Mouse (Mus musculus) telencephalon, adult 2 months (tissue): ENCODE data around the gene Slc8a1.
A peak's percentile ranks its signal among the peaks of the same experiment; 100 is the strongest.

Experiments
- DNase-seq: peaks from one replicate; pipeline ENCODE4 v3.0.0-alpha.2; 2011; ENCODE audit warnings: low read depth, low spot score

Slc8a1 gene

DNA sequence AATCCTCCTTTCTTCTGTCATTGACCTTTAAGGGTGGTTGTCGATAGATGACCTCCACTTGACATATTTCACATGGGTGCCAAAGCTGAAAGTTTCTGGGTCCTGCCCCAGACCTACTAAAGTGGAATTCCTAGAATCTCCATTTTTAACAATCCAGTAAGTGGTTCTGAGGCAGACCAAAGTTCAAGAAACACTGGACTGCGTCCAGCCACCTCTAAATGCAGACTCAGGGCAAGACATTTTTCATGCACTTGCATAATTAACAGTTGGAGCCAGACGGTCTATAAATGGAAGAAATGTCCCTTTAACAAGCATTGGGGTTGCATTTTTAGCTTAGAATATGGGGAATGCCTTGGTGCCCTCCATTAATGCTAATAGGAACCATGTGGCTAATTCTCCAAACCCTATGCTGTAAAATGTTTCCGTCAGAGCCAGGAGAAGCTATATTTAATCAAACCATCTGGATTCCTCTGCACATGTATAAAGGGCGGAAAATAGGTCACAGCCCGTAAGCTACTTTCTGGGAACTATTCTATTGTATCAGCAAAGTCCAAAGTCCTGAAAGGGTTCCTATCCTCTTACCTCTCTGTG is 224.7 kb downstream of the Slc8a1 start:
- DNase-seq: no peak

DNA sequence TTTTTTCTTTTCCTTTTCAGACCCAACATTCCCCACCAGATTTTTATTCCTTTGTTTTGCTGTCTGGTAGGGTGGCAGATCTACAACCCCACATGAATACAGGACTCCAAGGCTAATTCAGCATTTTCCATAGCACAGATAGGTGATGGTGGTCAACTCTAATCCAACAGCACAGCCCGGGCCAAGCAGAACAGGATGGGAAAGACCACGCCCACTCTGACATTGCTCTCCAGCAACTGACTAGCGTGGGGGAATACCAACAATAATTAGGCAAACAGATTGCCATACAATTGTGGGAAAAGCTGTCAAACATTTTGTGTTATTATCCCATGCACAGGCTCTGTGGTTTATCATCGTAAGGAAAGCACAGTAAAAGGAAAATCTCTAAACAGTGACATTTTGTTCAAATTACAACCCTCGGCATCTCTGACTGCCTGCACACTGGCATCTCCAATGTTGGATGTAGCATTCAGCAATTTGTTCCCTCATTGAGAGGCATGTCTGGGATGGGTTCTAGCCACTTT is 233.0 kb downstream of the Slc8a1 start:
- no peak for DNase-seq

DNA sequence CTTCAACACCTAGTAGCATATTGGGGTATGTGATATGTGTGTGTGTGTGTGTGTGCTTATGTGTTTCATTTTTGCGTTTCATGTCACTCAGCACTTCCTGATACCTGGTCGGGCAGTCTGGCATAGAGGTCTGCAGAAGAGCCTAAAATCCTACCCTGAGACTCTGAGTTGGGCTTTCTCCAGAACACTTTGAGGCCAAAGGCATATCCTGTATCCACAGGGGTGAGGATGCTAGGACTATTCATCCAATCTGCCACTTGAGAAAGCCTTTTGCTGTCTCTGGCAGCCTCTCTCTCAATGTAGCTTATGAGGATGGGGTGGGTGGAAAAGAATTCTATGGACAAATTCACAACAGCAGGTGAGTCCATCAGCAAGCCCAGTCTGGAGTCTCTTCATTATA is 234.1 kb downstream of the Slc8a1 start:
- DNase-seq: no peak

DNA sequence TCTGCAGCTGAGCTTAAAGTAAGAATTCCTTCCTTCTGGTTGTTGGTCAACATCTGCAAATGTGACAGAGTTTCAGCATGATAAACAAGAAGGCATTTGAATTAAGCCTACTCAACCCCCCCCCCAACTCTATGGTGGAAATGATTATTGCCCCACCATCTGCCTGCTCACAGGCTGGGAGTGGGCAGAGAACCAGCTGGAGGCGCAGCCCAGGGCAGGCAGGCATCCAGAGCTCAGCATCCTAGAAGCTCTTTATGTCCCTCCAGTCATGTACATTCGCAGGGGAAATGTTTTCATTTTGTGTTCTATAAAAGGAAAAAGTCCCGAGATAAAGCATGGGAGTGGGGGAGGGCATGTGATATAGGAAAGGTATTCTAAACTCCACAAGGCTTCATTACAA is 235.4 kb downstream of the Slc8a1 start:
- DNase-seq: peak; percentile 65

DNA sequence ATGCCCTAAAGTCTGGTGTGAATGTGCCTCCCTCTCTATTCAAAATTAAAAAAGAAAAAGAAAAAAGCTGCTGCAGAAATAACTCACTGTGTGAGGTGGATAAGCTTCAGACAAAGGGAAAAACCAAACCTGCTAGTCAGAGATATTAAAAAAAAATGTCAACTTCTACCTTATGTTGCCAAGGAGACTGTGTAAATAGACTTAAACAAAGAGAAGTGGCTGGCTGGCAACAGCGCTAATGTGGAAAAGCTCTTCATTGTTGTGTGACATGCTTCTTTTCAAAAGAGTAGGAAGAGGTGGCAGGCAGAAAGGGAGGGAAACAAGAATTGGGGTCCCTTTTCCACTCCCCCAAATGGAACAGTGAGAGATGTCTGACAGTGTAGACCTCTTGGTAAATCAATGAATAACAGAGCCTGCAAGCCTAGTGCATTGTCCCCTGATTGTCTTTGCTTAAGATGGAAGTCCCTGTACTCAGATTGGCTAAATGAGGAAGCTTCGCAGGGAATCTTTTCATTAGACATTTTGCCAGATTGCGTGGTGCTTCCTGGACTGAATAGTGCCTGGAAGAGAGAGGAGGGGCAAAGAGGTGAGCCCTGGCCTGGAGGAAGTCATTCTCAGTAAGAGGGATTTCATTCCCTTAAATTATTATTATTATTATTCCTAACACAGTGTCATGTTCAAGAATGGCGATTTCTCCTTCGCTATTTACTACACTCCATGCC is 237.3 kb downstream of the Slc8a1 start:
- DNase-seq: no peak

DNA sequence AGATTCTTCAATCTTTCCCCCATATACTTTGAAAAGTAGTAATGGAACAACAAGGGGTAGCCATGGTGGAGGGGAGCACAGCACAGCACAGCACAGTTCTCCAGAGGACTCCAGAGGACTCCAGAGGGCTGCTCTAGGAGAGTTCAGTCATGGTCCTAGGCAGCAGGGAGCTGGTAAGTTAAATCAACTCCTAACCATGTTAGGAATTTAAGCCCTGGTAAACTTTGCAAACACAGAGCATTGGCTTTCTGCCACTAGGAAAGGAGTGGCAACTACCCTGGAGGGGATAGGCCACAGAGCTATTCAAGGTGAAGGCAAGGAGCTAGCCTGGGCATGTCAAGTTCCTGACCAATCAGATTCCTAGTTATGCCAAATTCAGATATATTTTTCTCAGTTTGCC is 240.3 kb downstream of the Slc8a1 start:
- DNase-seq: no peak

DNA sequence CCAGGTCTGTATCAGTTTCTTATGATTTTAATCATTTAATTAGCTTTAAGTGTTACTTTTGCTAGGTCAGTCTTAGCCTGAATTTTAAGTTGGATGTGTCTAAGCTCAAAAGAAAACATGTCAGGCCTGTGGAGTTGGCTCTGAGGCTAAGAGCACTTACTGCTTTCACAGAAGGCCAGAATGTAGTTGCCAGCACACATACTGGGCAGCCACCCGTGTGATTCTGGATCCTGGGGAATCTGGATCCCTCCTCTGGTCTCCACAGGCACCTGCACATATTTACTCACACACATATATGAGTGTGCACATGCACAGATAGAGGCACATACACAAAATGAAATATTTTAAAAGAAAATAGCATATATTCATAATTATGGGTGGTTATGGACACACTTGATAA is 241.6 kb downstream of the Slc8a1 start:
- DNase-seq: no peak

DNA sequence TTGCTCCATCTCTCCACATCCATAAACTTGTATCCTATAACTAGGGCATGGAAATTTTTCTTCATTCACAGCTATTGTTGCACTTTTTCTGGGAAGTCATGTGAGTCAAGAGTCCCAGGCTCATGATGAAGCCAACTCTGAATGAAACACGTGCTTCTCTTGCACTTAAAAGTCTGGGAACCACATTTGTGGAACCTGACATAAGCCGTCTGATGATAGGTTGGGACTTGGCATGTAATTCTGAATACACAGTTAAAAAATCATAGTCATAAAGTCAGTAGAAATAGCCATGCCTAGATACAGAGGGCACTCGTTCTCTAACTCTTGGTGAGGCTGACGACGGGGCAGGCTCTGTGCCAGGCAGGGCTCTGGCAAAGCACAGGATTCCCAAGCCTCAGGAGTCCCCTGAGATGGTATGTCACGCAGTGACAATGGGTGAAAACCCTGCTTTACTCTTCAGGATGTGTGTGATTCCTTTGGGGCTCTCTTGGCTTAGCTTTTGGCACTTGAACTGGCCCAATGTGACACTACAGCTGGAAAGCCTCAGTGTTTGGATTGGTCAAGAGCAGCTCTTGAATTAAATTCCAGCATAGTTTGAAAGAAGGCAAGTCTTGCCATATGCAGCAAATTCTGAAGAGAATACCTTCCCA is 245.8 kb downstream of the Slc8a1 start:
- no peak for DNase-seq

DNA sequence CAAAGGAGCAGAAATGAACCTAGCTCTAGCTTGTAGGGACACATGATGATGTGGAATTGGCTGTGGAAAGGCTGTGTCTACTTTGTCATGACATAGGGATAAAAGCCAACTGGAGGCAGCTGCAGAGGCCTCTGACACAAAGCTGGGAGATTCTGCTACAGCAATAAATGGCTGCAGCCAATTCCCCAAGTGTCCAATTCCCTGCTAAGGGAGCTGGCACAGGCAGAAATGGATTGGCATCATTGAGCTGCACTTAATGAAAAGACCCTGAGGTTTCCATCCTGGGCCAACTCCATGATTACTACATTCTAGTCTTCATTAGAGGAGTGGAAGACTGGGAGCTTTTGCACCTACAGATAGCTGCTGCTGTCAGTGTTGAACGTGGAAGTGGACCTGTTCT is 251.8 kb downstream of the Slc8a1 start:
- DNase-seq: no peak

DNA sequence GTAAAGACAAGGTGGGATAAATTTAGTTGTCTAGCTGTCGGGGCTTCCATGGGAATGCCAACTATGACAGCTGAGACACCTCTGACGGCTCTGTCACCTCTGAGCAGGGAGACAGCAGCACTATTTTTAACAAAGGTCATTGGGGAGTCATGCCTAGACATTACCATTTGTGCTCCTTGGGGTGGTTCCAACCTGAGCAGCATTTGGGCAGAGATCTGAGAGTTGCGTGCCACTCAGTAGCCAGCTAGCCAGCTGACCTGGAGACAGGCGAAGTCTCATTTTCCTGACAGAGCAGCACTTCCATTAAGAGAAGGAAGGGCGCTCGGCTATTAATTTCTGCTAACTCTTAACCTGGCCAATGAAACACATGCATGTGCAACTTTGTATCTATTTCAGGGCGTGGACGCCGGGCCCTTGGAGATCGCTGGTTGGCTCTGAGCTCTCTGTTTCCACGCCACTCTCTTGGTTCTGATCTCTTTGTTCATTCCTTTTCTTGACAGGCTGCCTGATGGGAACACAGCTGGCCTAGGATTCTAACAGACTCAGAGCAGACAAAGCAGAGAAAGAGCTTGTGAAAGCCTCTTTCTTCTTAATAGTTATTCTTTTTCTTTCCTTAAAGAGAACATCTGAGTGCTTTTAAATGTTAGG is 256.2 kb downstream of the Slc8a1 start:
- DNase-seq: no peak

DNA sequence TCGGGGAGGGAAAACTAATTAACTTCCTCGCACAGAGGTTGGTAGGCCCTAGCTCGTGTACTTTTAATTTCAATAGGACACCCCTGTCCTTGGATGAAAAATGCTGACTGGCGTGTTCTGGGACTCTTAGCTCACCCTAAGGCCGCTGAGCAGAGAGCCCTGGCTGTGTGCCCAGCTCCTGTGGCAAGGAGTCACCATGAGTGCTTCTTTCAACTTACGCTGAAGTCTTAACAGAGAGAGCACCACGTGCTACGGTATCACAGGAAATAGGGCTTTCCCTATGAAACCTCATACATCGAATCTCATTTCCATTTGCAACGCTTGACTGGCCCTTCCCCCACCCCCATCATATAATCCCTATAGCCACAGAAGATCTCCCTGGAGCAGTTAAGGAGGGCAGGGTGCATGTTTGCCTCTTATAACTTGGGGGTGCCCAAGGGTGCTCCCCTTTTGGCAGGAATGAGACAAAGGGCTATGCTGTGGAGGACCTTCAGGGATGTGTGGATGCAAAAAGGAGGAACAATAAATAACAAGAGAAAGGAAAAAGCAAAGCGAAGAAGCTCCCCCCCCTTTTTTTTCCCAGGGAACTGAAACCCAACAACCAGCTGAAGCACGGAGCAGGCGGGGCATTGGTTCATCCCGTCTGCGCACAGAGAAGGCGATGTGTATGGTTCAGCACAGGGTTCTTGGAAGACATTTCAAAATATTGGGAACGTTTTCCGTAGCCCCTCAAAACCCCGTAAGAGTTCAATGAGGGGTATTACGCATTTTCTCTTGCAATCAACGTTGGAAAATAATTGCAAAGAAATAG is 257.6 kb downstream of the Slc8a1 start:
- DNase-seq: no peak

DNA sequence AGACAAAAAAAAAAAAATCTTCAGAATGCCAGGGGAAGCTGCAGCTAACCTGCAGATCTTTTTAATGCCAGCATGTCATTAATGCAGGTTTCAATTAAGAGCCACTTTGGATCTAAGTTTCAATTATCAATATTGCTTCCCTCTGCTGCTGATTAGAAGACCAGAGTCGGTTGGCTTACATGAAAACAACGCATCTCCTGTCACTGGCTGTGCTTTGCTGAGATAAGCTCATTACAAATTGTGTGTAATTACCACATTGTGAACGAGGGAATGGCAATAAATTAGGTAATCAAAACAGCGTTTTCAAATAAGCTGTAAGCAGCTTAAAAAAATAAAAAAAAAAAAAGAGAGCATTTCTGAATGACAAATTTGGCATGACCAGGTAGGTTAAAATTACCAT is 258.4 kb downstream of the Slc8a1 start:
- no peak for DNase-seq

DNA sequence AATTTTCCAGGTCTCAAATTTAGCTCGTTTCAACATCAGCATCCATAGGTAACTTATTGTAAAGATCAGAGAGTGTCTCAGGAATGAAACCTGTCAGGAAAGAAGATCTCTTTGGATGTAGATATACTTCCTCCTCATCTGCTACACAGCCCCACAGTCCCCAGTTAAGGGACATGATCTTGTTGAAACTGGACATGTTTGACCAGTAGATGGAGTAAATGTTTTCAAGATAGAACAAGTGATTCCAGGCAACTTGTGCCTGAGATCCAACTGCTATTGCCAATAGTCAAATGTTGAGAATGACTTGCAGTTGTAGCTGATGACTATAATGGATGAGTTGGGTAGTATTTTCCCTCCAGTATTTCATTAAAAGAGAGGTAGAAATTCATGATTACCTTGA is 260.8 kb downstream of the Slc8a1 start:
- DNase-seq: no peak

DNA sequence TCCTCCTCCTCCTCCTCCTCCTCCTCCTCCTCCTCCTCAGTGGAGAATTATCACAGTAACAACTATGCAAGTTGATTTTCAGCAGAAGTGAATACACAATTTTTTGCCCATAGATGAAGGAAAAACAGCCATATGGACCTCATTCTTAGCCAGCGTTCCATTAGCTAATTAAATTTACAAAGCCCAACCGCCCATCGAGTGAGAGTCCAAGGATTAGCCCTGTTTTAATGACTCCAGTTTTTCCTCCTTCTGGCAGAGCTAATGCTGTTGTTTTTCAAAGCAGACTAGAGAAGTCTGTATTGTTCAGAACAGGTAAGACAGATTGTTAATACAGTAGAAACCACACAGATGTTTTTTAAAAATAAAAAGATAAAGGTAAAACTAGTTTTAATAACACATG is 264.8 kb downstream of the Slc8a1 start:
- no peak for DNase-seq

DNA sequence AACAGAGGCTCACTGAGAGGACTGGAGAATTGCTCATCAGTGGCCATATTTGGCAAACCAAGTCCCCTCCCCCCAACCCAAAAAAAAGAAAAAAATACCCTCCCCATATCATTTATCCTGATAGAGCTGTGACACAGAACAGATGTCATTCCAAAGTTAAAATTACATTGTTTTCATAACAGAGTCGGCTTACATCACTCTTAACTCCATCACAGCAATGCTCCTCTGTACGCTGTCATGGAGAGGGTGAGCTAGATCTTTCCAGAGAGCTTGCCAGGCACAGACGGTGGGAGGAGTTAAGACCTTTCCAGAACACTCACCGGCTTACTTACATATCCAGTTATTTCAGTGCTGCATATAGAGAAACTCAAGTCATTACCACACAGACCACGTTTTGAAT is 269.2 kb downstream of the Slc8a1 start:
- no peak for DNase-seq

DNA sequence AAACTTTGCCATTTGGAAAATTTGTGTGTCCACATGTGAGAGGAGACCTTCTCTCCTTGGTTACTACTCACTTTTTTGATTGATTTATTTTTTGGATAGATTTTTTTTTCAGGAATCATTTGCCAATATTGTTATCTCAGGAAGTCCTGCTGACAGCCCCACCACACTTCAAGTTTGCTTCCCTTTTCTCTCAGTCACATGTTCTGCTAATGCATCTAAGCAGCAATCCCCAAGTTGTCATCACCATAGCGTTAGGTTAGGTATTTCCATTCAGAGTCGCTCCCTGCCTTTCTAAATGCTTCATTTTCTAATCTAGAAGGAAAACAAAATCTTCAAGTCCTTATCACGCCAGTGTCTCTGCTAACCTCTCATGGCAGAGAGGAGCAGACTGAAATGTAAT is 278.8 kb downstream of the Slc8a1 start:
- no peak for DNase-seq

DNA sequence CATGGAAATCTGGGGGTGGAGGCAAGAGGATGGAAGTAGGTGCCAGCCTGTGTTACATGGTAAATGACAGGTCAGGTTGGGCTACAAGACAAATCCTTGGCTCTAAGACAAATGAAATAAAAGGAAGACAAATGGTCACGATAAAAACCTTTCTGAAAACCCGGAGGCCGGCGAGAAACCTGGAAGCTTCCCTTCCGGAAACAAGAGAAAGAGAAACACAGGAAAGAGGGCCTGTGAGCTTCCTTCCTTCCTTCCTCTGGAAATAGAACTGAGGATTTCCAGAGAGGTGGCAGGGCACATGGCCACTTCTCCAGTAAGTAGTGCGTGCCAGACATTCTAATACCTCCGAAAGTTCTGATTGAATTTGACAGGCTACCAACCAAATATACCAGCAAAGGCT is 282.2 kb downstream of the Slc8a1 start:
- DNase-seq: no peak

DNA sequence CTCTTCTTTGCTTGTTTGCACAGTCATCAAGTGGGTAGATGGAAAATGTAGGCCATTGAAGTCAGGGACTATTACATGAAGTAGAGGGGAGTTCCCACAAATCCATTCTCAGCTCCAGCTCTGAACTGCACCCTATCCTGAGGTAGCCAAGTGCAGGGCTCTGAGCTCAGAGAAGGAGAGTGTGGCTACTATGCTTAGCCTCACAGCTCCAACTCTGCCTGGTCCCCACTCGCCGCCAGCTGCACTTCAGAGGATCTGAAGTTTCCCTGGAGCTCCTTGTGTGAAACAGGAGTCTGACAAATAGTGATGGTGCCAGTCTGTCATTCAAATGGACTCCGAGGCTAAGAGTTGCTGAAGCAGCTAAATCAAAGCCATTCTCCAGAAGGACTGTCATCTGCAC is 282.9 kb downstream of the Slc8a1 start:
- no peak for DNase-seq

DNA sequence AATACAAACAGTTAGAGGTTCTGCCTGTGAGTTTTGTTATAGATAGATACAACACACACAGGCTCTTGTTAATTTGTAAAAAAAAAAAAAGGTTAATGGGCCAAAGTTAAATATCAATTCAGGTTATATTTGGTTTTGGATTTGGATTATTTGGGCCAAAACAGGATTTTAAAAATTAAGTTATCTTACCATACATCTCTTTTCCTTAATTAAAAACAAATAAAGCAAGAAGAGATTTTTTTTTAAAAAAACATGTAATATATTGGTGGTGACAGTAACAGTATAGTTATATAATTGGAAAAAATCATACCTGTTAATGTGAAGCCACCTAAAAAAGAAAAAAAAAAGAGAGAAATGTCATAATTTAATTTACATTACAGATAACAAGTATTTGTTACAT is 296.7 kb downstream of the Slc8a1 start, which contains the start of gene Gm11096:
TSS of gene Gm11096 (plus strand) at position 301 of the 400 bp plus-strand sequence.
- no peak for DNase-seq

DNA sequence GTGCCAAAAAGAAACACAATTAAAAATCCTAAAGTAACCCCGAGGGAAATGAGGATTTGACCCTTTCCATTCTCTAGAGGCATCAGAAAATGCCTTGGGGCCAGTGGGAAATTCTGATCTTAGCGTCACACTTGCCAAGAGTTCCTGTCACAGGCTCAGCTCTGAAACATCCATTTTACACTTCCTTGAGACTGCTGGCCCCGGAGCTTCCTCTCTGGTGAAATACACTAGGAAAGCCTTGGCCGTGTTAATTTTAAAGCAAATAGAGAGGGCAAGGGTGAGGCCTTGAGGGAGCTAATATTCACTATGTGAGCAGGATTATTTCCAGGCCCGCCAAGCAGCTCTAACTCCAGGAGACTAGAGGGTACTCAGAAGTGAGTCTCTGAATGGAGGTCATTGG is 305.0 kb downstream of the Slc8a1 start:
- no peak for DNase-seq

DNA sequence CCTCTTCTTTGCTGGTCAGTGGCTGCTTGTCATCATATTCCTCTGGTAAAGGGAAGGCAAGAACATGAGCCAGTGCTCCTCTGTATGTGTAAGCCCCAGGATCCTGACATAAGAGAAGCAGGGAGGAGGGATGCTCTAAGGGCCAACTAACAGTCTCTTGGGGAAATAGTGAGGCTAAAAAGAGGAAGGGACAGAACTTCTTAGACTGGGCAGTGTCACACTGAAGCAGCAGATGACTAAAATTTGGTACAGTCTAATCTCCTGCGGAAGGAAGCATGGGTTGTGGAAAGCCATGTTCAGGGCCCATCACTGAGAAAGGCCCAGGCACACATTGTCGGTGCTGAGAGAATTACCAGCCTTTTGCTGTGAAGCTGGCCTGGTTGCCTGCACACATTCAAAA is 305.4 kb downstream of the Slc8a1 start:
- no peak for DNase-seq

DNA sequence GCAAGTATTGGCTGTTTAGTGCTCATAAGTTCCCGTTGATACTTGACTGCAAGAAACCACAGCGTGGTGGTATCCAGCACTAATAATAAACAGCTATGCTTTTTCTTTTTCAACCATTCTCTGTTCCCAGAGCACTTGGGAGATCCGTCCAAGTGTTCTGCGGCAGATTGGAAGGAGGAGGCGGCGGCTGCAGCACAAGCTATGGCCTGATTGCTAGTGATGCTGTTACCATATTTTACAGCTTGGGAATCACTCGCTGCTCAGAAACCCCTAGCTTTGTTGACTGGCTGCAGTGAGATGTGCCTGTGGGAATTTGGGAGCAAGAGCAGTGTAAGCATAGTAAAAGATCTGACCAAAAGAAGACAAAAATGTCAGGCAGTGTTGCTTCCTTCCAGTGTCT is 310.9 kb downstream of the Slc8a1 start:
- DNase-seq: peak; percentile 75
